Mouse (Mus musculus): ENCODE measurements around the gene Serinc4. TPM values are rescaled to one million over a fixed set of nuclear protein-coding genes. Genes with fewer than 3 reads are reported as not detected.

Serinc4 gene
- polyA plus RNA-seq, 1 experiment from 2014 or later, result 0.28 TPM

- Histone ChIP-seq H3K4me3 (peak overlapping the region; percentile 57), H3K9me3 (replicated peaks) (no peaks in the 10 kb centered on the region), H3K27me3 (ENCODE audit: low read depth, poor library complexity, severe bottlenecking) (peaks cover 45% of the 10 kb centered on the region), H3K27ac (replicated peaks) (no peak overlapping the region), H3K4me1 (peaks cover 22% of the 10 kb centered on the region), H3K36me3 (peaks cover 21% of the 10 kb centered on the region)
- no peak for DNase-seq (ENCODE audit: low spot score)
- WGBS, result 22% methylated on average over 8 of the region's 8 CpGs
These were observed 13.6 kb downstream of the Serinc4 start for GRCm38 (mm10) chr2:121443068-121443349.

GRCm38 (mm10) chr2:121442259-121443067 lies 14.1 kb downstream of the Serinc4 start:
- H3K4me3 ChIP-seq, result peak overlapping the region; percentile 57
- peaks cover 45% of the 10 kb centered on the region for H3K27me3 ChIP-seq (ENCODE audit: low read depth, poor library complexity, severe bottlenecking)
- H3K9me3 ChIP-seq (replicated peaks), result no peaks in the 10 kb centered on the region
- peak; percentile 50 for DNase-seq (ENCODE audit: low spot score)
- peaks cover 18% of the 10 kb centered on the region for H3K4me1 ChIP-seq
- 2% methylated on average over 30 of the region's 30 CpGs for WGBS
- H3K36me3 ChIP-seq, result peaks cover 27% of the 10 kb centered on the region
- H3K27ac ChIP-seq (replicated peaks), result no peak overlapping the region

DNA sequence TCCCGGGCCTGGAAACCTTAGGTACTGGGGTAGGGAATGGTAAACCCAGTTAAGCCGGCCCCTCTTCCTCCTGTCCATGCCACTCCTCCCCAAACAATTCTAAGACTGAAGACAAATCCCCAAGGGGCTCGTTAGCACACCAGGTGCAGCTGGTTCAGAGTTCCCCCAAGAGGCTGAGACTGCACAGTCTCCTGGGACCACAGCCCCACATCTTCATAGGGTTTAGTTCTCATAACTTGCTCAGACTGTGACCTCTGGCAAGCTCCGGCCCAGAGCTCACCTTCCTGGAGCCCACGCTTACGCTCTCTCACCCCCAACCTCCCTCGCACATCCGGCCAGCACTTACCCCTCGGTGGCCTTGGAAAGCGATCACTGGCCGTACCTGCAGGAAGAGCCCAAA lies 14.8 kb downstream of the Serinc4 start:
- H3K4me3 ChIP-seq, result peak overlapping the region; percentile 57
- no peak overlapping the region for H3K27ac ChIP-seq (replicated peaks)
- DNase-seq (ENCODE audit: low spot score), result no peak
- H3K4me1 ChIP-seq, result peaks cover 18% of the 10 kb centered on the region
- no peaks in the 10 kb centered on the region for H3K9me3 ChIP-seq (replicated peaks)
- H3K36me3 ChIP-seq, result peaks cover 34% of the 10 kb centered on the region
- peaks cover 45% of the 10 kb centered on the region for H3K27me3 ChIP-seq (ENCODE audit: low read depth, poor library complexity, severe bottlenecking)
- WGBS, result 11% methylated on average over 11 of the region's 11 CpGs

DNA sequence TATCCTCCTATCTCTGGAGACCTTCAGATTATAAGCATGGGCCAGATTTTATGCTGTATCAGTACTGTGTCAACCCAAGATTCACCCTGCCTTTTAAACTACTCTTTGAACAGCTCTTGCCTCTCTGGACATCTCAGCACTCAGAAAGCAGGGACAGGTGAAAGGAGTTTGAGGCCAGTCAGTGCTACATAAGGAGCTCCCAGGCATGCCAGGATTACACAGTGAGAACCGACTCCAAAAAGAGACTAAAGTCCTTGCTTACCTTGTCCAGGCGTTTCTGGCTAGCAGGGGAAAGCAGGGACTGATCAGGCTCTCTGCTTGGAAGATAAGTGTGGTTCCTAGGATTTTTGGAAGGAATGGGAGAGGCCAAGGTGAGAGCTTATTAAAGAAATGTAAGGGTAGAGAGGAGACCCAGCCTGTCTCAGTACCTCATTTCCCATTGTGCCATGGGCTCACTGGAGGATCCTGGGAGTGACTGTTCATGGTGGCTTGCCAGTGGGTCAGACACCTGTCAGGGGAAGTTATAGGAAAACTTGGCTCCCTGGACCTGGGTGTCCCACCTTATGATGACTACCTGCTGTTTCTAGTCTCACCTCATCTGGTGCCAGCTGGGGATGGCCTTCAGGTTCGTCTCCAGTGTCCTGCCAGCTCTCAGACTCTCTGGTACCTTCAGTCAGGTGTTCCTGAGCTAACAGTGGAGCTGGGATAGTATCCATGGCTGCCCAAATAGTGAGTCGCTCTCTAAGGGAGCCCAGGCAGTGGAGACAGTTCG lies 15.6 kb downstream of the Serinc4 start:
- peaks cover 40% of the 10 kb centered on the region for H3K36me3 ChIP-seq
- no peaks in the 10 kb centered on the region for H3K9me3 ChIP-seq (replicated peaks)
- H3K27ac ChIP-seq (replicated peaks), result no peak overlapping the region
- no peak overlapping the region for H3K4me3 ChIP-seq
- peaks cover 45% of the 10 kb centered on the region for H3K27me3 ChIP-seq (ENCODE audit: low read depth, poor library complexity, severe bottlenecking)
- DNase-seq (ENCODE audit: low spot score), result no peak
- 67% methylated on average over 5 of the region's 5 CpGs for WGBS
- peaks cover 18% of the 10 kb centered on the region for H3K4me1 ChIP-seq

DNA sequence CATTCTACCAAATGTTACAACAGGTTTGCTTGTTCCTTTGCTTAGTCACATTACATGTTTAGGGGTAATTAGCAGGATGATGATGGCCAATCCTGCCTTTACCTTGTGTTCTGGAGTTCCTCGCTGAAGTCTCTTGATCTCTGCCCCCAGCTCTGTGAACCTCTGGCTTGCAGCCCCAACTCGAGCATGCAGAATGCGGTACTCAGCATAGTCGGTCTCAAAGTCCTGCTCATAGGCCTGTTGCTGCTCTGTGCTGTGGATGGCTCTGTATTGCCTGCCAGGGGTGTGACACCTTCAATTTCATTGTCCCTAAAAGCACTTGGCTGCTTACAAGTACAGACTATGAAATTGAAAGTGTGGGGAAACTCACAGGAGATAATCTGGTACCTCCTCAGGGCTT lies 16.8 kb downstream of the Serinc4 start:
- Histone ChIP-seq H3K4me1 (peaks cover 18% of the 10 kb centered on the region), H3K27ac (replicated peaks) (no peak overlapping the region), H3K36me3 (peaks cover 53% of the 10 kb centered on the region), H3K27me3 (ENCODE audit: low read depth, poor library complexity, severe bottlenecking) (peaks cover 45% of the 10 kb centered on the region), H3K4me3 (no peak overlapping the region), H3K9me3 (replicated peaks) (no peaks in the 10 kb centered on the region)
- no peak for DNase-seq (ENCODE audit: low spot score)
- 86% methylated on average over 4 of the region's 4 CpGs for WGBS

GRCm38 (mm10) chr2:121434854-121435253 lies 21.7 kb downstream of the Serinc4 start:
- 0 out of 2 replicates have a peak, but pooled peaks cover 3% of the 10 kb centered on the region for H3K27me3 ChIP-seq (ENCODE audit: low read depth, poor library complexity, severe bottlenecking)
- H3K4me1 ChIP-seq, result no peaks in the 10 kb centered on the region
- 97% methylated on average over 1 of the region's 1 CpGs for WGBS
- no peak for DNase-seq (ENCODE audit: low spot score)
- H3K27ac ChIP-seq (replicated peaks), result no peak overlapping the region
- H3K36me3 ChIP-seq, result peaks cover 99% of the 10 kb centered on the region
- no peaks in the 10 kb centered on the region for H3K9me3 ChIP-seq (replicated peaks)
- H3K4me3 ChIP-seq, result no peak overlapping the region

DNA sequence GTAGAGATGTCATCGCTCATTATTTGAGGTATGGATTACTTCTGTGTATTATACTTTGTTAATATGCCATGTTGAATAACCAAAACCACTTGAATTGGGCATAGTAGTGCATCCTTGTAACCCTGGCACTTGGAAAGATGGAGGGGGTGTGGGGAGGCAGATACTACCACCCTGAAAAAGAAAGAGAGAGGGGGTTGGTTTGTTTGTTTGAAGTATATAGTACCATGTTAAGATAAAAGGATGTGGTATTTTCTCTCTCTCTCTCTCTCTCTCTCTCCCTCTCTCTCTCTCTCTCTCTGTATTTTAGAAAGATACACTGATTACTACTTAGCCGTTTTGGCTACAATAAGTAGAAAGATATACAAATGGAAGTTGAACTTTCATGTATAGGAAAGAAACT lies 30.7 kb downstream of the Serinc4 start:
- 96% methylated on average over 2 of the region's 2 CpGs for WGBS
- Histone ChIP-seq H3K36me3 (peaks cover 100% of the 10 kb centered on the region), H3K27ac (replicated peaks) (no peak overlapping the region)

DNA sequence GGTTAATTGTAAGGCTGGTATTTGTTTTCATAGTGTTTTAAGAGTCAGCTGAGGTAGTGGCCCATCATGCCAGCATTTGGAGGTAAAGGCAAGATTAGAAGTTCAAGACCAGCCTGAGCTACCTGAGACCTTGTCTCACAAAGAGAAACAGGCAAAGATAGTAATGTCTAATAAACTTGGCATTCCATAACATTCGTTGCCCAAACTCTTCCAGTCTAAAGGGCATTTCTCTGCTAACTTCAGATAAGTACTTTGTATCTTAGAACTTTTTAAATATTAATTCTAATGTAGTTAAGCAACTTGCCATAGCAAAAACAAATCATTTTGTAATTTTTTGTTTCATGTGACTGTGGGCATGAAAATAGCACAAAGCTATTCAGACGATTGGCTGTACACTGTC lies 33.4 kb downstream of the Serinc4 start:
- H3K4me3 ChIP-seq, result no peak overlapping the region
- DNase-seq (ENCODE audit: low spot score), result no peak
- no peaks in the 10 kb centered on the region for H3K4me1 ChIP-seq
- peaks cover 96% of the 10 kb centered on the region for H3K36me3 ChIP-seq
- H3K9me3 ChIP-seq (replicated peaks), result no peaks in the 10 kb centered on the region
- WGBS, result 97% methylated on average over 2 of the region's 2 CpGs
- no peak overlapping the region for H3K27ac ChIP-seq (replicated peaks)
- no peaks in the 10 kb centered on the region for H3K27me3 ChIP-seq (ENCODE audit: low read depth, poor library complexity, severe bottlenecking)

More for the DNA sequence above, 30.7 kb downstream of the Serinc4 start:
- DNase-seq (ENCODE audit: low spot score), result no peak
- Histone ChIP-seq H3K4me1 (no peaks in the 10 kb centered on the region), H3K4me3 (no peak overlapping the region), H3K9me3 (replicated peaks) (no peaks in the 10 kb centered on the region), H3K27me3 (ENCODE audit: low read depth, poor library complexity, severe bottlenecking) (no peaks in the 10 kb centered on the region)

DNA sequence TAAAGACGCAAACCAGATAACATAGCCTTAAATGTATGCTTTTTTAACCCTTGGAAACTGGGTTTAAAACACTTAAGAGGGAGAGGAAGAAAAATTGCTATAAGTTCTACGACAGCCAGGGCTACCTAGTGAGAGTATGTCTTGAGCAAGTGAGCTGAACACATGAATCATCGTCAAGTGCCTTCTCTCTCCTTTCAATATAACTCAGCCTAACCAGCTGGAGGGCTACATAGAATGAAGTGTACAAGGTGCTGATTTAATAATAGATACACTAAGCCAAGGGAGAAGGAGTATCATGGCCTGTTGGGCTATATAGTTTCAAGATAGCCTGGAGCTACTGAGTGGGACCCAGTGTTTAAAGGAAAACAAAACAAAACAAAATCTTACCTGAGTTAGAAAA lies 38.1 kb downstream of the Serinc4 start:
- Histone ChIP-seq H3K4me3 (no peak overlapping the region), H3K9me3 (replicated peaks) (no peaks in the 10 kb centered on the region), H3K27ac (replicated peaks) (no peak overlapping the region), H3K4me1 (peaks cover 23% of the 10 kb centered on the region), H3K36me3 (peaks cover 76% of the 10 kb centered on the region), H3K27me3 (ENCODE audit: low read depth, poor library complexity, severe bottlenecking) (no peaks in the 10 kb centered on the region)
- WGBS, result 95% methylated on average over 3 of the region's 3 CpGs
- DNase-seq (ENCODE audit: low spot score), result no peak

DNA sequence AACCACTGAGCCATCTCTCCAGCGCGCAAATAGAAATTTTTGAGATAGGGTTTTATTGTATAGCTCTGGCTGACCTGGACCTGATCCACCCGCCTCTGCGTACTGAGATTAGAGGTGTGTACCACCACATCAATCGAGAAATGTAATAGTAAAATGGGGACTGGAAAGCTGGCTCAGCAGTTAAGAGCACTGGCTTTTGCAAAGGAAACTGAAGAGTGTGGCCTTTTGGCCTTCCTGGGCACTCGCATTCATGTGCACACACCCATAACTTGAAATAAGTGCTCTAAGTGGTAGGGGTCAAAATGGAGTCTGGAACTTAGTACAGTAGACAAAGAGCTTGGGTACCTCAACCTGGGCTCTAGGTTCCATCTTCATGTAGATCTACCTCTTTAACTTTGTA lies 40.2 kb downstream of the Serinc4 start:
- Histone ChIP-seq H3K36me3 (peaks cover 55% of the 10 kb centered on the region), H3K4me1 (peaks cover 31% of the 10 kb centered on the region), H3K9me3 (replicated peaks) (no peaks in the 10 kb centered on the region), H3K27me3 (ENCODE audit: low read depth, poor library complexity, severe bottlenecking) (no peaks in the 10 kb centered on the region), H3K27ac (replicated peaks) (no peak overlapping the region), H3K4me3 (peak overlapping the region; percentile 97; the same call in 1 of the 2 replicates)
- no peak for DNase-seq (ENCODE audit: low spot score)
- WGBS, result 93% methylated on average over 6 of the region's 6 CpGs

DNA sequence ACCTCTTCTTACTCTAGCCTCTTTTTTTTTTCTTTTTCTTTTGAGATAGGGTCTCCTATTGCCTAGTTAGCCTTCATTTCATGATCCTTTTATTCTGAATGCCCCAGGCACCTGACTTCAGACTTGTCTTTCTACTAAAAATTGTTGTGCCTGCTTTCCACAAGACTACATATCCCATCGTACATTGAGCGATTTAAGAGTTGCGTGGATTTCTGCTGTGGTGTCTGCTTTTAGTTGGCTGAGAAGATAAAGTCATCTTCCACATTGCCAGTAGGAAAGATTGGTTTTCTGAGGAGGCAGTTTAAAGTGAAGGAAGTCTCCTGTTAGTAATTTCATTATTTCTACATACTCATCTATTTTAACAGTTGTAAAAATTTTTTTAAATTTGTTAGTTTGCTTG lies 41.0 kb downstream of the Serinc4 start:
- Histone ChIP-seq H3K4me1 (peaks cover 31% of the 10 kb centered on the region), H3K27ac (replicated peaks) (no peak overlapping the region), H3K36me3 (peaks cover 48% of the 10 kb centered on the region), H3K27me3 (ENCODE audit: low read depth, poor library complexity, severe bottlenecking) (no peaks in the 10 kb centered on the region), H3K4me3 (peak overlapping the region; percentile 97), H3K9me3 (replicated peaks) (no peaks in the 10 kb centered on the region)
- DNase-seq (ENCODE audit: low spot score), result no peak
- 93% methylated on average over 3 of the region's 3 CpGs for WGBS

DNA sequence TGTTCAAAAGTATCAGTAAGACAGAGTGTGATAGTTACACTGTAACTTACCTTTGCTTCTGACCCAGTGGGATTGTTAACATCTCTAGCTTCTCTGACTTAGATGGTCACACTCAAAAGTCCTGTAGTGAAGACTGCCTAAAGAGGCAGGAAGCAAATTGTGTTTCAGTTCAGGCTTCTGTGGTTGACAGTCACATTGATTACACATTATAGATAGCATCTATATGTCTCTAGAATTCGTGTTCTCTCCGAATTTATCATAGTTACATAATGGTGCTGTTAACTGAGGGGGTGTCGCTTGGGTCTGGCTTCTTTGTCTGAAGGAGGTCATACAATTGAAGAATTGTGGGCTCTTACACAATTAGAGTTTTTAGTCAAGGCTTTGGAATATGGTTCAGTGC lies 41.5 kb downstream of the Serinc4 start:
- H3K27ac ChIP-seq (replicated peaks), result no peak overlapping the region
- DNase-seq (ENCODE audit: low spot score), result no peak
- 76% methylated on average over 3 of the region's 3 CpGs for WGBS

DNA sequence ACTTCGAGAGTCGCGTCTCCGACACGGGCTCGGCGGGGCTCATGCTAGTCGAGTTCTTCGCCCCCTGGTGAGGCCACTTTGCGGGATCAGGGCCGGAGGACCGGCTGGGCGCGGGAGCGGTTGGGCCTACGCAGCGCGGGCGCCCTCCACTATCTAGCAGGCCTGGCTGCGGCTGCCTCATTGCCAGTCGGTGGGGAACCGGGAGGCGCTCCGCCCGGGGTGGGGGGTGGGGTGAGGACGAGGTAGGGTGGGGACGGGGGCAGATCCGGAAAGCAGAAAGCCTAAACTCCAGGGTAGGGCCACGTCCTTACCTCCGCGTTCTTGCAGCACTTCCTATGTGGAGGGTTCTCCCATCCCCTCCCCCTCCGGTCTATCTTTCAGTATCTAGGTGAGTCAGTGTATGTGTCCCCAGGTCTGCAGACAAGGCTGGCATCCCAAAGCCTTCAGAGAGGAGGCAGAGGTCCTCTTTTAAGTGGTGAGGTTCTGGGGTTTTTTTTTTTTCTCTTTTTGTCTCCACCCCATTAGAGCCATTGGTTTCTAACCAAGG lies 42.4 kb downstream of the Serinc4 start:
- Histone ChIP-seq H3K4me3 (peak overlapping the region; percentile 97), H3K27ac (replicated peaks) (peak overlapping the region; percentile 98), H3K27me3 (ENCODE audit: low read depth, poor library complexity, severe bottlenecking) (no peaks in the 10 kb centered on the region), H3K4me1 (peaks cover 31% of the 10 kb centered on the region), H3K9me3 (replicated peaks) (no peaks in the 10 kb centered on the region), H3K36me3 (peaks cover 38% of the 10 kb centered on the region)
- under 1% methylated on average over 32 of the region's 32 CpGs for WGBS
- DNase-seq (ENCODE audit: low spot score), result no peak

More for the DNA sequence above, 41.5 kb downstream of the Serinc4 start:
- Histone ChIP-seq H3K9me3 (replicated peaks) (no peaks in the 10 kb centered on the region), H3K36me3 (peaks cover 44% of the 10 kb centered on the region), H3K4me1 (peaks cover 31% of the 10 kb centered on the region), H3K4me3 (peak overlapping the region; percentile 97), H3K27me3 (ENCODE audit: low read depth, poor library complexity, severe bottlenecking) (no peaks in the 10 kb centered on the region)

Measured in midbrain, embryonic 10.5 days (tissue).